Mouse (Mus musculus) neural tube, embryonic 11.5 days (tissue): ENCODE measurements around the gene Sema3g. TPM values are rescaled to one million over a fixed set of nuclear protein-coding genes. Genes with fewer than 3 reads are reported as not detected.

Source experiments
- ATAC-seq: fragments of 200-750 bp; cut with Nextera tagmentation; 2 replicates; pipeline ENCODE4 v1.8.0; 2017; ENCODE audit warnings: moderate number of reproducible peaks, mild to moderate bottlenecking, moderate TSS enrichment, moderate library complexity; ENCODE audit not compliant: insufficient read depth, low FRiP score, low TSS enrichment
- DNase-seq: peaks from one replicate; pipeline ENCODE4 v3.0.0-alpha.2; 2015; ENCODE audit warnings: low spot score
- H3K27ac ChIP-seq: fragments of 300-500 bp; sonication (generic); 2 replicates; pipeline ENCODE4 v1.5.1; 2014; ENCODE audit warnings: low read depth, mild to moderate bottlenecking, low read length
- H3K27me3 ChIP-seq: fragments of 300-500 bp; sonication (generic); 2 replicates; pipeline ENCODE4 v1.6.1; 2014; ENCODE audit warnings: mild to moderate bottlenecking, low read length, mixed read lengths; ENCODE audit not compliant: control insufficient read depth, insufficient read depth
- H3K36me3 ChIP-seq: fragments of 300-500 bp; sonication (generic); 2 replicates; pipeline ENCODE4 v1.6.1; 2014; ENCODE audit warnings: mild to moderate bottlenecking, low read length, moderate library complexity, mixed read lengths; ENCODE audit not compliant: control insufficient read depth, insufficient read depth
- H3K4me1 ChIP-seq: fragments of 300-500 bp; sonication (generic); 2 replicates; pipeline ENCODE4 v1.6.1; 2014; ENCODE audit warnings: low read length, mixed read lengths; ENCODE audit not compliant: control insufficient read depth, insufficient read depth
- H3K4me2 ChIP-seq: fragments of 300-500 bp; sonication (generic); 2 replicates; pipeline ENCODE4 v1.6.1; 2014; ENCODE audit warnings: low read depth, mild to moderate bottlenecking, moderate library complexity
- H3K4me3 ChIP-seq: fragments of 300-500 bp; sonication (generic); 2 replicates; pipeline ENCODE4 v1.5.1; 2014; ENCODE audit warnings: low read depth, low read length
- H3K9ac ChIP-seq: fragments of 300-500 bp; sonication (generic); 2 replicates; pipeline ENCODE4 v1.6.1; 2014; ENCODE audit warnings: mild to moderate bottlenecking, low read length
- H3K9me3 ChIP-seq: fragments of 300-500 bp; sonication (generic); 2 replicates; pipeline ENCODE4 v1.6.1; 2016; ENCODE audit warnings: low read length; ENCODE audit not compliant: control insufficient read depth
- WGBS: fragments of 180-500 bp; shearing (Covaris S2); extraction: QIAGEN DNeasy Blood & Tissue Kit; methylation state at CpG from one replicate; pipeline ENCODE4 v1.1.7; 2014; 5-methylcytosine and 5-hydroxymethylcytosine counted together
- polyA plus RNA-seq: library from polyadenylated mRNA; unstranded; fragments of >200 nt; fragmentation: Nextera tagmentation; extraction: Ambion mirVana; gene quantifications from 2 replicates; pipeline ENCODE4 v1.2.1, GENCODE M21; 2014

The Sema3g gene
- polyA plus RNA-seq, 1 experiment from 2014 or later = 0.21 TPM

DNA sequence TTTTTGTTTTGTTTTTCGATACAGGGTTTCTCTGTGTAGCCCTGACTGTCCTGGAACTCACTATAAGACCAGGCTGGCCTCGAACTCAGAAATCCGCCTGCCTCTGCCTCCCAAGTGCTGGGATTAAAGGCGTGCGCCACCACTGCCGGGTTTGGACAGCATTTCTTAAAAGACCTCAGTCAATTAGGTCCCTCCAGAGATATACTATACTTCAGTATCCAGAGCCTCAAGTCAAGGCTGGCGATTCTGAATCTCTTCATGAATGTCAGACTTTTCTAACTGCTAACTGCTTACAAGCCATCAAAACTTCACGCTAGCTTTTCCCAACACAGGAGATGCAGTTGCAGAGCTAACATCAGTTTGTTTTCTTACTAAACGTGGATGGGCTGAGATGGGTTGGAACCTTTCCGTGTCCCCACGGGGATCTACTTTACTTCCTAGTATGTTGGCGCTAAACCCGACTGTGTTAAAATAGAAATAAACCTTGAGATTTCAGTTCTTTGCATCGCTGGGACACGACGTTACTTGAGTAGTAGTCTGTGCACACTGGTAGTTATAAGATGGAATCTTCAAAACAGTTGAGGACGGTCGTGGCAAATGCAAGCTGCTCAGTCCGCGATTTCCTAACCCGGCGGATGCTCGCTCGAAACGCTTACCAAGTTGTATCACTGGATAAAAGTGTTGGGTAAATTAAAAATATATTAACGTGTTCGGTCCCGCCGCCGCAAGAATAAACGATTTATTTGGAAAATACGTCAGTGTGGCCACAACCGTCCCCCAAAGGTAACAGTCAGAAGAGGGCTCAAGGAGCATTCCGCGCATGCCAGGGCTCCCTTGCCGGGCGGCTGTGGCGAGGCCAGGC lies 32.8 kb downstream of the Sema3g start:
- peaks cover 11% of the 10 kb centered on the region for H3K36me3 ChIP-seq

DNA sequence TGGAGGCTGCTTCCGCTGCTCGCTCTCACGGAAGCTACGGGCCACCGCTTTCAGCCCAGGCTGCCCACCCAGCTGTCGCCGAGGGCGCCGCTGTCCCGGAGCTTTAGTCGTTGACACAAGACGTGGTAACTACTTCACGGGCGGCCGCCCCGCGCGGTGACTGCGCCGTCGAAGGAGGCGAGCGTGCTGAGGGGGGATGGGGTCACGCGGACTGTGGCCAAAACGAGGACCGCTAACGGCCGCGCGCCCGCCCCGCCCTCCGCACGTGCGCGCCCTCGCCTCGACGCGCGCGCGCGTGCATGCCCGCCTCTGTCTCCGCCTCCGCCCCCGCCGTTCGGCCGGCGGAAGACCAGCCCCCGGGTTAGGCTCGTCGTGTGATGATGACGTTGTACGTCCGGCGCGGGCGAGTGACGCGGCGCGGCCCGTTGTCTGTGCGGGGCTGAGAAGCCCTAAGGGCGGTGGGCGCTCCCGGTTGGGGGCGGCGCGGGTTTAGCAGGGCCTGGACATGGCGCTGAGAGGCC lies 33.5 kb downstream of the Sema3g start, which contains the start of the genes Phf7 and Bap1:
Gene Phf7, minus strand, starts transcription at position 234 of the 521 bp plus-strand sequence.
Gene Bap1, plus strand, starts transcription at position 367 of the 521 bp plus-strand sequence.
- under 1% methylated on average over 74 of the region's 75 CpGs for WGBS
- Histone ChIP-seq H3K9me3 (no peaks in the 10 kb centered on the region), H3K4me1 (peaks cover 9% of the 10 kb centered on the region; the same call in 1 of the 2 replicates), H3K4me2 (peak within 1 kb of the TSS; percentile 84), H3K27ac (peak within 1 kb of the TSS; percentile 88), H3K9ac (peak within 1 kb of the TSS; percentile 97), H3K4me3 (peak within 1 kb of the TSS; percentile 92), H3K36me3 (peaks cover 14% of the 10 kb centered on the region), H3K27me3 (no peaks in the 10 kb centered on the region)
- peak; percentile 94 for ATAC-seq
- peak; percentile 98 for DNase-seq

More for the DNA sequence above, 32.8 kb downstream of the Sema3g start:
- no peaks in the 10 kb centered on the region for H3K27me3 ChIP-seq
- ATAC-seq (no peak), DNase-seq (no peak)
- peaks cover 9% of the 10 kb centered on the region; the same call in 1 of the 2 replicates for H3K4me1 ChIP-seq
- H3K4me2 ChIP-seq = peak overlapping the region; percentile 84
- 22% methylated on average over 38 of the region's 38 CpGs for WGBS
- peak overlapping the region; percentile 92 for H3K4me3 ChIP-seq
- peak overlapping the region; percentile 97 for H3K9ac ChIP-seq
- no peaks in the 10 kb centered on the region for H3K9me3 ChIP-seq
- H3K27ac ChIP-seq = peak overlapping the region; percentile 88

DNA sequence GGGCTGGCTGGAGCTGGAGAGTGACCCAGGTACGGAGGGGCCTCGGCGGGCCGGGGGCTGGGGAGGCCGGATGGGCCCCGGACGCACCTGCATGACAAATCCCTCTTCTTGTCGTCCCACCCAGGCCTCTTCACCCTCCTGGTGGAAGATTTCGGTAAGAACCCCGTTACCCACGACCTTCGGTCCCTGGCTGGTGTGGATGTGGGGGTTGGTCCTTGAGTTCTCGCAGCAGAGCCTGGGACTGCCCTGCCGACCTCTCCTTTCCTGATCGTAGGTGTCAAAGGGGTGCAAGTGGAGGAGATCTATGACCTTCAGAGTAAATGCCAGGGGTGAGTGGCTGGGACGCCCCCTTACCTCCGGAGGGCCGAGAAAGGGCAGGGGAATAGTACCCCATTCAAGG lies 34.0 kb downstream of the Sema3g start:
- H3K9me3 ChIP-seq = no peaks in the 10 kb centered on the region
- ATAC-seq = peak; percentile 68

DNA sequence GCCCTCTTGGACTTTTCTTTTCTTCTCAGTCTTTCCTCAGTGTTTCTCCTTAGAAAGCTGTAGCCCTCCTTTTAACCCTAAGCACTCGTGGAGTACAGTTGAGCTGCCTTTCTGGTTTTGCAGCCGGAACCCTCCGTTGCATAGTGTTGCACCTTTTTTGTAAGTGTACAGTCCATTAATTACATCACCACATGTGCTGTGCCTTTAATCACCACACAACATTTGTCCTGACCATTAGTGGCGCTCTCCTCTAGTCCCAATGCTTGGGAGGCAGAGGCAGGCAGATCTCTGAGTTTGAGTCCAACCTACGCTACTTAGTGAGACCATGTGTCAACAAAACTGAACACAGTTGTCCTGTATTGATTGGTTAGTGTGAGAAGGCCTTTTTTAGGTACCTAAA lies 34.4 kb downstream of the Sema3g start:
- H3K4me3 ChIP-seq = peak overlapping the region; percentile 92
- H3K36me3 ChIP-seq = peaks cover 23% of the 10 kb centered on the region
- no peak overlapping the region for H3K27ac ChIP-seq
- no peaks in the 10 kb centered on the region for H3K9me3 ChIP-seq
- 89% methylated on average over 5 of the region's 5 CpGs for WGBS
- H3K27me3 ChIP-seq = no peaks in the 10 kb centered on the region
- peak overlapping the region; percentile 84 for H3K4me2 ChIP-seq
- DNase-seq = no peak
- H3K4me1 ChIP-seq = peaks cover 9% of the 10 kb centered on the region; the same call in 1 of the 2 replicates
- ATAC-seq = no peak
- H3K9ac ChIP-seq = peak overlapping the region; percentile 97

More for the DNA sequence above, 34.0 kb downstream of the Sema3g start:
- Histone ChIP-seq H3K27ac (peak overlapping the region; percentile 88; the same call in 1 of the 2 replicates), H3K4me3 (peak overlapping the region; percentile 92), H3K36me3 (peaks cover 19% of the 10 kb centered on the region), H3K9ac (peak overlapping the region; percentile 97), H3K4me1 (peaks cover 9% of the 10 kb centered on the region; the same call in 1 of the 2 replicates), H3K4me2 (peak overlapping the region; percentile 84), H3K27me3 (no peaks in the 10 kb centered on the region)
- DNase-seq = no peak
- 2% methylated on average over 18 of the region's 18 CpGs for WGBS

DNA sequence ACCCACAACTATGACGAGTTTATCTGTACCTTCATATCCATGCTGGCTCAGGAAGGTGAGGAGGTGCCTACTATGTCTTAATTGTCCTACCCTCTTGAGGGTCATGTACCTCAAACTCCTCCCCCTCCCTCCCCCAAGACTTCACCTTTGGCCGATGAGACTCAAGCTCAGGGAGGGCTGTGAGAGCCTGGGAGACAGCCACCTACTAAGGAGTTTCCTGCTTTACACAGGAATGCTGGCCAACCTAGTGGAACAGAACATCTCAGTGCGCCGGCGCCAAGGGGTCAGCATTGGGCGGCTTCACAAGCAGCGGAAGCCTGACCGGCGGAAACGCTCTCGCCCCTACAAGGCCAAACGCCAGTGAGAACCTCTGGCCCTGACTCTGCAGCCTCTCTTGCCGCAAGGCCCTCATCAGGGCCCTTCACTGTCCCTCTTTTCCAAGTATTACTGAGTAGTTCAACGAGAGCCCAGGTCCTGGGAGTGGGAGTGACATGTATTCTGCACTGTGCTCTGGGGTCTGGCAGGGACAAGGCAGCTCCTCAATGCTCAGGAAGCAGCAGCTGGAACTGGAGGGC lies 40.9 kb downstream of the Sema3g start:
- Histone ChIP-seq H3K27me3 (no peaks in the 10 kb centered on the region), H3K9me3 (no peaks in the 10 kb centered on the region), H3K4me3 (no peak overlapping the region), H3K4me2 (no peak overlapping the region), H3K9ac (no peak overlapping the region), H3K4me1 (no peaks in the 10 kb centered on the region), H3K27ac (no peak overlapping the region), H3K36me3 (peaks cover 44% of the 10 kb centered on the region)
- no peak for ATAC-seq
- 91% methylated on average over 14 of the region's 14 CpGs for WGBS
- no peak for DNase-seq

DNA sequence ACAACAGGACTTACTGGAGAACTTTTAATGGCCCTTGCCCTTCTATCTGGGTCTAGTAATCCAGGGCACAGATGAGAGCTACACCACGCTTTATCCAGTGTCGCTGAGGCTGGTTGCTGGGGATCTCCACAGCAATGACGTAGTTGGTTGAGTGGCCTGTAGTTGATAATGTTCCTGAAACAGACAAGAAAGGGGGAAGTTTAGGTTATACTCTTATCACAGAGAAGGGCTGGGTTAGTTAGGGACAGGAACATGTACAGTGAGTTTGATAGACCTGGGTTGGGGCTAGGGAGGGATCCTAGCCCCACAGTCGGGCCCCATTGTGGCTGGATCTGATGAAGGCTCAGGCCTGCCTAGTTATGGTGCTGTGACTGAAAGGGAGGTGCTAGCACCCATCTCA lies 42.7 kb downstream of the Sema3g start:
- Histone ChIP-seq H3K36me3 (peaks cover 36% of the 10 kb centered on the region), H3K27ac (no peak overlapping the region), H3K9me3 (no peaks in the 10 kb centered on the region), H3K27me3 (no peaks in the 10 kb centered on the region), H3K4me3 (no peak overlapping the region), H3K4me2 (no peak overlapping the region), H3K4me1 (no peaks in the 10 kb centered on the region), H3K9ac (no peak overlapping the region)
- WGBS = 87% methylated on average over 4 of the region's 4 CpGs
- DNase-seq = no peak
- ATAC-seq = no peak

DNA sequence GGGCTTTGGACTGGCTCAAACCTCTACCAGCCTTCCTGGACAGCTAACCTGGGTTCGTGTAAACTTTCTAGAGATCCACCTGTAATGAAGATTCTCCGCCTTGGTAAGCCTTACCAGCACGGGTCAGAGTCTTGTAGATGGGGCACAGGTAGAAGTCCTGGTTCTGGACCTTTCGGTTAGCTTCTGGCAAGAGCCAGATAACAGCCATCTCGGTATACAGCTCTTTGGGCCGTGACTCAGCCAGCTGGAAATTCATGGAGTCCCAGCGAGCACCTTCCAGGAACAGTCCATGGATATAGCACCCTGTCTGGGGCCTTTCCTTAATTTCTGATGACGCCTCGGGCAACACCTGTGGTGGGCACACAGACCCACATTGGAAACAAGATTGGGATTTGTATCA lies 43.3 kb downstream of the Sema3g start:
- no peak for DNase-seq
- no peak overlapping the region for H3K4me2 ChIP-seq
- peaks cover 34% of the 10 kb centered on the region for H3K36me3 ChIP-seq
- H3K4me3 ChIP-seq = no peak overlapping the region
- no peaks in the 10 kb centered on the region for H3K4me1 ChIP-seq
- WGBS = 92% methylated on average over 9 of the region's 9 CpGs
- no peak overlapping the region for H3K27ac ChIP-seq
- H3K9ac ChIP-seq = no peak overlapping the region
- no peaks in the 10 kb centered on the region for H3K27me3 ChIP-seq
- no peak for ATAC-seq
- no peaks in the 10 kb centered on the region for H3K9me3 ChIP-seq

DNA sequence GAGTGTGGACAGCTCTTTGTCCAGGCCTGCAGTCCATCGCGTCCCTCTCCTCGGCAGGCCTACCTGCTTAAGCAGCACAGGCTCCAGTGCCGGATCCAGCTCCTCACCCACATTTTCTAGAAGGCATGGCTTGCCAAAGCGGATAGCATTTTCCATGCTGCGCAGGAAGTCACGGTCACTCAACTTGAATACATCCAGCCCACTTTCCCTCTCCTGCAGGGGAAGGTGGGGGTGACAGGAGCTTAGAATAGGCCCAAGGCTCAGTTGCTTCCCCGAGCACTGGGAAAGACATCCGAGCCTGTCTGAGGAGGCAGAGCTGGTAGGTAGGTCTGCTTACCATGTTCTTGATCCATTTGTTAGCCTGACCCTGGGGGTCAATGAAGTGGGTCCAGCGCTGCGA lies 50.0 kb downstream of the Sema3g start:
- ATAC-seq (no peak), DNase-seq (no peak)
- Histone ChIP-seq H3K4me1 (peaks cover 19% of the 10 kb centered on the region), H3K9ac (no peak overlapping the region), H3K4me2 (no peak overlapping the region), H3K36me3 (no peaks in the 10 kb centered on the region), H3K9me3 (no peaks in the 10 kb centered on the region), H3K27me3 (no peaks in the 10 kb centered on the region), H3K4me3 (no peak overlapping the region), H3K27ac (no peak overlapping the region)
- WGBS = 80% methylated on average over 11 of the region's 11 CpGs
